Mouse (Mus musculus) hindbrain, embryonic 15.5 days (tissue): Measurements from ENCODE around the gene Cd248. TPM values are rescaled to one million over a fixed set of nuclear protein-coding genes. Genes with fewer than 3 reads are reported as not detected.

Experiments used
- ATAC-seq: fragments of 200-750 bp; cut with Nextera tagmentation; 2 replicates; pipeline ENCODE4 v1.8.0; 2017; ENCODE audit warnings: low read depth, moderate number of reproducible peaks, moderate TSS enrichment; ENCODE audit not compliant: low FRiP score
- H3K27ac ChIP-seq: fragments of 300-500 bp; sonication (generic); replicated peaks from 2 replicates; pipeline ENCODE4 v1.5.1; 2015; ENCODE audit warnings: mild to moderate bottlenecking, inconsistent platforms
- H3K27me3 ChIP-seq: fragments of 300-500 bp; sonication (generic); 2 replicates; pipeline ENCODE4 v1.6.1; 2015; ENCODE audit warnings: control low read depth, inconsistent platforms
- H3K36me3 ChIP-seq: fragments of 300-500 bp; sonication (generic); 2 replicates; pipeline ENCODE4 v1.6.1; 2015; ENCODE audit warnings: control low read depth, inconsistent platforms
- H3K4me1 ChIP-seq: fragments of 300-500 bp; sonication (generic); replicated peaks from 2 replicates; pipeline ENCODE4 v1.6.1; 2015; ENCODE audit warnings: control low read depth, inconsistent platforms
- H3K4me2 ChIP-seq: fragments of 300-500 bp; sonication (generic); 2 replicates; pipeline ENCODE4 v1.6.1; 2015; ENCODE audit warnings: moderate library complexity, mild to moderate bottlenecking, inconsistent platforms
- H3K4me3 ChIP-seq: fragments of 300-500 bp; sonication (generic); 2 replicates; pipeline ENCODE4 v1.5.1; 2015; ENCODE audit warnings: mild to moderate bottlenecking, inconsistent platforms
- H3K9ac ChIP-seq: fragments of 300-500 bp; sonication (generic); 2 replicates; pipeline ENCODE4 v1.6.1; 2015; ENCODE audit warnings: inconsistent platforms
- H3K9me3 ChIP-seq: fragments of 300-500 bp; sonication (generic); 2 replicates; pipeline ENCODE4 v1.6.1; 2016; ENCODE audit warnings: control low read depth, inconsistent platforms
- WGBS: fragments of 180-500 bp; shearing (Covaris S2); methylation state at CpG from one replicate; pipeline ENCODE4 v1.1.7; 2015; 5-methylcytosine and 5-hydroxymethylcytosine counted together
- polyA plus RNA-seq: library from polyadenylated mRNA; unstranded; fragments of >200 nt; fragmentation: Nextera tagmentation; extraction: Ambion mirVana; gene quantifications from 2 replicates; pipeline ENCODE4 v1.2.1, GENCODE M21; 2015

Gene Cd248
- polyA plus RNA-seq, 1 experiment from 2014 or later, result 22.0 TPM

GRCm38 (mm10) chr19:5098363-5099143 is 30.7 kb downstream of the Cd248 start, which contains the start of gene Cnih2:
Gene Cnih2 (minus strand): TSS chr19:5098521.
- peaks cover 35% of the 10 kb centered on the region for H3K36me3 ChIP-seq
- ATAC-seq, result peak; percentile 68
- peak within 1 kb of the TSS; percentile 97 for H3K27ac ChIP-seq
- no peaks in the 10 kb centered on the region for H3K27me3 ChIP-seq
- WGBS, result 1% methylated on average over 41 of the region's 48 CpGs
- peak within 1 kb of the TSS; percentile 91 for H3K4me3 ChIP-seq
- H3K9ac ChIP-seq, result peak within 1 kb of the TSS; percentile 99
- H3K4me2 ChIP-seq, result peak within 1 kb of the TSS; percentile 87
- peaks cover 56% of the 10 kb centered on the region for H3K4me1 ChIP-seq
- H3K9me3 ChIP-seq, result no peaks in the 10 kb centered on the region

- Histone ChIP-seq H3K36me3 (peaks cover 62% of the 10 kb centered on the region), H3K9me3 (no peaks in the 10 kb centered on the region), H3K27me3 (no peaks in the 10 kb centered on the region), H3K4me3 (peak overlapping the region; percentile 74), H3K4me2 (peak overlapping the region; percentile 87), H3K9ac (peak overlapping the region; percentile 89), H3K27ac (peak overlapping the region; percentile 99), H3K4me1 (peaks cover 20% of the 10 kb centered on the region)
- 25% methylated on average over 9 of the region's 9 CpGs for WGBS
- no peak for ATAC-seq
Observed at GRCm38 (mm10) chr19:5106074-5106473, 38.2 kb downstream of the Cd248 start.

- peak within 1 kb of the TSS; percentile 89 for H3K9ac ChIP-seq
- peak within 1 kb of the TSS; percentile 99 for H3K27ac ChIP-seq
- H3K4me1 ChIP-seq, result peaks cover 20% of the 10 kb centered on the region
- peak within 1 kb of the TSS; percentile 74 for H3K4me3 ChIP-seq
- H3K4me2 ChIP-seq, result peak within 1 kb of the TSS; percentile 87
- peaks cover 65% of the 10 kb centered on the region for H3K36me3 ChIP-seq
- WGBS, result under 1% methylated on average over 46 of the region's 46 CpGs
- H3K27me3 ChIP-seq, result no peaks in the 10 kb centered on the region
- H3K9me3 ChIP-seq, result no peaks in the 10 kb centered on the region
- peak; percentile 93 for ATAC-seq
Observed at GRCm38 (mm10) chr19:5106731-5107191, 38.9 kb downstream of the Cd248 start, which contains the start of gene Rab1b. Gene Rab1b (minus strand): TSS chr19:5107072.

- H3K4me3 ChIP-seq, result no peak overlapping the region
- 76% methylated on average over 18 of the region's 18 CpGs for WGBS
Observed at GRCm38 (mm10) chr19:5107556-5108270, 39.8 kb downstream of the Cd248 start.

GRCm38 (mm10) chr19:5108271-5108575 is 40.3 kb downstream of the Cd248 start:
- H3K4me2 ChIP-seq, result no peak overlapping the region
- H3K9ac ChIP-seq, result no peak overlapping the region
- WGBS, result 26% methylated on average over 5 of the region's 5 CpGs
- H3K9me3 ChIP-seq, result no peaks in the 10 kb centered on the region
- peaks cover 64% of the 10 kb centered on the region for H3K36me3 ChIP-seq
- H3K27me3 ChIP-seq, result no peaks in the 10 kb centered on the region
- H3K4me1 ChIP-seq, result peaks cover 20% of the 10 kb centered on the region
- ATAC-seq, result no peak
- no peak overlapping the region for H3K27ac ChIP-seq
- no peak overlapping the region for H3K4me3 ChIP-seq

More at GRCm38 (mm10) chr19:5107556-5108270, 39.8 kb downstream of the Cd248 start:
- peaks cover 65% of the 10 kb centered on the region for H3K36me3 ChIP-seq
- no peaks in the 10 kb centered on the region for H3K27me3 ChIP-seq
- H3K9me3 ChIP-seq, result no peaks in the 10 kb centered on the region
- ATAC-seq, result peak; percentile 7; the same call in 1 of the 2 replicates
- H3K27ac ChIP-seq, result no peak overlapping the region
- H3K4me1 ChIP-seq, result peaks cover 20% of the 10 kb centered on the region
- H3K9ac ChIP-seq, result no peak overlapping the region
- H3K4me2 ChIP-seq, result no peak overlapping the region

GRCm38 (mm10) chr19:5108702-5109101 is 40.8 kb downstream of the Cd248 start:
- Histone ChIP-seq H3K27me3 (no peaks in the 10 kb centered on the region), H3K9ac (no peak overlapping the region), H3K36me3 (peaks cover 64% of the 10 kb centered on the region), H3K27ac (no peak overlapping the region), H3K4me3 (no peak overlapping the region), H3K4me2 (no peak overlapping the region), H3K4me1 (peaks cover 20% of the 10 kb centered on the region), H3K9me3 (no peaks in the 10 kb centered on the region)
- WGBS, result 52% methylated on average over 4 of the region's 4 CpGs
- ATAC-seq, result no peak

GRCm38 (mm10) chr19:5109659-5110453 is 42.0 kb downstream of the Cd248 start:
- H3K4me1 ChIP-seq, result peaks cover 20% of the 10 kb centered on the region
- H3K9me3 ChIP-seq, result no peaks in the 10 kb centered on the region
- peaks cover 58% of the 10 kb centered on the region for H3K36me3 ChIP-seq
- WGBS, result 77% methylated on average over 19 of the region's 19 CpGs
- no peak overlapping the region for H3K4me3 ChIP-seq
- no peak overlapping the region for H3K9ac ChIP-seq
- no peaks in the 10 kb centered on the region for H3K27me3 ChIP-seq
- no peak for ATAC-seq
- no peak overlapping the region for H3K27ac ChIP-seq
- H3K4me2 ChIP-seq, result no peak overlapping the region

GRCm38 (mm10) chr19:5113783-5114182 is 45.9 kb downstream of the Cd248 start:
- H3K27me3 ChIP-seq, result no peaks in the 10 kb centered on the region
- H3K9me3 ChIP-seq, result no peaks in the 10 kb centered on the region
- no peak overlapping the region for H3K4me2 ChIP-seq
- WGBS, result 74% methylated on average over 7 of the region's 7 CpGs
- no peak for ATAC-seq
- peak overlapping the region; percentile 39; the same call in 1 of the 2 replicates for H3K27ac ChIP-seq
- peaks cover 18% of the 10 kb centered on the region for H3K4me1 ChIP-seq
- H3K4me3 ChIP-seq, result no peak overlapping the region
- no peak overlapping the region for H3K9ac ChIP-seq
- H3K36me3 ChIP-seq, result peaks cover 52% of the 10 kb centered on the region

- peak; percentile 86 for ATAC-seq
- WGBS, result under 1% methylated on average over 78 of the region's 83 CpGs
- peak overlapping the region; percentile 88 for H3K9ac ChIP-seq
- H3K36me3 ChIP-seq, result peaks cover 13% of the 10 kb centered on the region
- peaks cover 24% of the 10 kb centered on the region for H3K4me1 ChIP-seq
- no peaks in the 10 kb centered on the region for H3K27me3 ChIP-seq
- no peaks in the 10 kb centered on the region for H3K9me3 ChIP-seq
- H3K4me3 ChIP-seq, result peak overlapping the region; percentile 94
- peak overlapping the region; percentile 95 for H3K27ac ChIP-seq
- peak overlapping the region; percentile 82 for H3K4me2 ChIP-seq
Observed at GRCm38 (mm10) chr19:5117494-5118383, 49.9 kb downstream of the Cd248 start.

- peak; percentile 88; the same call in 1 of the 2 replicates for ATAC-seq
Observed at GRCm38 (mm10) chr19:5118384-5118698, 50.5 kb downstream of the Cd248 start, which contains the start of gene Klc2. Gene Klc2 (minus strand): TSS chr19:5118560.

More at GRCm38 (mm10) chr19:5118384-5118698, 50.5 kb downstream of the Cd248 start, which contains the start of gene Klc2:
- Histone ChIP-seq H3K27me3 (no peaks in the 10 kb centered on the region), H3K4me3 (peak within 1 kb of the TSS; percentile 94), H3K9me3 (no peaks in the 10 kb centered on the region), H3K4me2 (peak within 1 kb of the TSS; percentile 82), H3K36me3 (peaks cover 7% of the 10 kb centered on the region), H3K27ac (peak within 1 kb of the TSS; percentile 95), H3K9ac (peak within 1 kb of the TSS; percentile 88), H3K4me1 (peaks cover 24% of the 10 kb centered on the region)
- under 1% methylated on average over 18 of the region's 18 CpGs for WGBS
